Mouse (Mus musculus) liver, adult 2 months (tissue): ENCODE measurements around the gene Abhd12b. TPM values are rescaled to one million over a fixed set of nuclear protein-coding genes. Genes with fewer than 3 reads are reported as not detected.

Experiments used
- DNase-seq: peaks from one replicate; pipeline ENCODE4 v3.0.0-alpha.2; 2011; ENCODE audit warnings: low read depth, low spot score; ENCODE audit errors: extremely low read depth
- H3K27ac ChIP-seq: fragments of 200-500 bp; replicated peaks from 2 replicates; pipeline ENCODE4 v1.5.1; 2012; ENCODE audit warnings: low read depth, mild to moderate bottlenecking, control low read depth, inconsistent platforms, low read length; ENCODE audit not compliant: insufficient read depth
- H3K27me3 ChIP-seq: fragments of 200-500 bp; 2 replicates; pipeline ENCODE4 v1.6.1; 2012; ENCODE audit warnings: mild to moderate bottlenecking, moderate library complexity, low read length, inconsistent platforms; ENCODE audit not compliant: control insufficient read depth, insufficient read depth
- H3K36me3 ChIP-seq: fragments of 200-500 bp; 2 replicates; pipeline ENCODE4 v1.6.1; 2012; ENCODE audit warnings: low read length, inconsistent platforms; ENCODE audit not compliant: control insufficient read depth, insufficient read depth
- H3K4me1 ChIP-seq: fragments of 200-500 bp; 2 replicates; pipeline ENCODE4 v1.6.1; 2011; ENCODE audit warnings: low read length; ENCODE audit not compliant: control insufficient read depth, insufficient read depth
- H3K4me3 ChIP-seq: fragments of 200-500 bp; 2 replicates; pipeline ENCODE4 v1.5.1; 2011; ENCODE audit warnings: low read depth, mild to moderate bottlenecking, control low read depth, low read length, moderate library complexity; ENCODE audit not compliant: insufficient read depth
- H3K79me2 ChIP-seq: fragments of 200-500 bp; 2 replicates; pipeline ENCODE4 v1.6.1; 2012; ENCODE audit warnings: inconsistent platforms, mild to moderate bottlenecking, low read length, moderate library complexity; ENCODE audit not compliant: control insufficient read depth, insufficient read depth
- H3K9ac ChIP-seq: fragments of 200-500 bp; 2 replicates; pipeline ENCODE4 v1.6.1; 2012; ENCODE audit warnings: low read depth, mild to moderate bottlenecking, control low read depth, inconsistent platforms, low read length
- CTCF ChIP-seq: fragments of 200-500 bp; IDR thresholded peaks from 2 replicates; pipeline ENCODE4 v1.5.1; 2011; ENCODE audit warnings: low read depth, low read length, control low read depth
- POLR2A ChIP-seq: fragments of 200-500 bp; IDR thresholded peaks from 2 replicates; pipeline ENCODE4 v1.6.1; 2011; ENCODE audit warnings: low read length, control low read depth; ENCODE audit not compliant: insufficient read depth; ENCODE audit errors: extremely low read depth
- WGBS: fragments of 180-500 bp; shearing (Covaris S2); methylation state at CpG from one replicate; pipeline ENCODE4 v1.1.7; 2018; 5-methylcytosine and 5-hydroxymethylcytosine counted together
- polyA plus RNA-seq: library from polyadenylated mRNA; depleted of rRNA; stranded (reverse); fragments of >200 nt; gene quantifications from 2 replicates; pipeline ENCODE4 v1.2.3, GENCODE M21; 2012
- total RNA-seq: library from RNA; depleted of rRNA; stranded (reverse); fragments of >200 nt; gene quantifications from 2 replicates; pipeline ENCODE4 v1.2.3, GENCODE M21; 2014

The Abhd12b gene
- total and polyA plus RNA-seq, 2 experiments, result not detected

DNA sequence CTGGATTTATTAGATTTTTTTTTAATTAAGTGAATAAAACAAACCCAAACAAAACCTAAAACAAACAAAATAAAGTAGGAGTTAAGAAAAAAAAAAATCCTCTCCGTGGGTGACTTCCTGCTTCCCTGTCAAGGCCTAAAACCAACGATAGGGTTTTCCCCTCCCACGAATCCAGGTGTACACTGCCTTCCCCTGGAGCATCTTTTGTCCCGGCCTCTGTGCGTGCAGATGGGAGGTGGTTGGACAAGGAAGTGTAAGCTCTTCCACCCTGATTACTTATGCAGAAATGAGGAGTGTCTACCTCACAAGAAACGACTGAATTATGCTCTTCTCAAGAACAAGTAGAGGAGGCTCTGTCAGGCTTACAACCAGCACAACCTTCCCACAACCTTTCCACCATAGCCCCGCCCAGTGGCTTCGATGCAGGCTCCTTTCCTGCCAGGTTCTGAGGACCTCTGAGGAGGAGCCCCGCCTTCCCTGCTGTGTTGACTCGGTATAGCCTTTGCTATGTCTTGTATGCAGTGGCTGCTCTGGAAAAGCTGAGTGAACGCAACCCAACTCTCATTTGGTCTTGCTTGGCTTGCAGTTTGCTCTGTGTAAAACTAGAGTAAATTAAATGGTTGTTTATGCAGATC is 5.2 kb upstream of the Abhd12b start:
- TF ChIP-seq POLR2A, result no peak
- TF ChIP-seq CTCF, result no peak
- no peak overlapping the region for H3K9ac ChIP-seq
- no peaks in the 10 kb centered on the region for H3K79me2 ChIP-seq
- H3K36me3 ChIP-seq, result no peaks in the 10 kb centered on the region
- no peaks in the 10 kb centered on the region for H3K27me3 ChIP-seq
- no peaks in the 10 kb centered on the region; the same call in 1 of the 2 replicates for H3K4me1 ChIP-seq
- DNase-seq, result no peak
- no peak overlapping the region for H3K27ac ChIP-seq
- 27% methylated on average over 11 of the region's 11 CpGs for WGBS
- no peak overlapping the region for H3K4me3 ChIP-seq

DNA sequence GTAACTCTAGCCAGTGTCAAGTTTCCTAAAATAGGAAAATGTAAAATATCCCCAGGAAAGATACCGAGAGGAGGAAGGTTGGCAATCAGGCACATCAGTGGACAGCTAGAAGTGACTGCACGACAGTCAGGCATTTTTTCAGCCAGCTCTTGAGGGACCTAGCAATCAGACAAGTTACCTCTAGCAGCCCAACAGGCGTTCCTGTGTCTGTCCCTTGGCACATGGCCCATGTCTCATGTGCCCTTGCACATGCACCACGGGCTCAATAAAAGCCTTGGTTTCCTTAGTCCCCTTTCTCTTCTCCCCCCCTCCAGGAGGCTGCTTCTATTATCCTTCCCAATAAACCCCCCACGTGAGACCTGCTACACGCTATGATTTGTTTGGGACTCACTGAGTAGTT is 2.3 kb downstream of the Abhd12b start:
- TF ChIP-seq CTCF (no peak), POLR2A (no peak)
- Histone ChIP-seq H3K27ac (no peak overlapping the region), H3K27me3 (no peaks in the 10 kb centered on the region), H3K4me1 (no peaks in the 10 kb centered on the region), H3K4me3 (no peak overlapping the region), H3K9ac (no peak overlapping the region), H3K79me2 (no peaks in the 10 kb centered on the region), H3K36me3 (no peaks in the 10 kb centered on the region)
- DNase-seq, result no peak
- WGBS, result 81% methylated on average over 6 of the region's 6 CpGs

DNA sequence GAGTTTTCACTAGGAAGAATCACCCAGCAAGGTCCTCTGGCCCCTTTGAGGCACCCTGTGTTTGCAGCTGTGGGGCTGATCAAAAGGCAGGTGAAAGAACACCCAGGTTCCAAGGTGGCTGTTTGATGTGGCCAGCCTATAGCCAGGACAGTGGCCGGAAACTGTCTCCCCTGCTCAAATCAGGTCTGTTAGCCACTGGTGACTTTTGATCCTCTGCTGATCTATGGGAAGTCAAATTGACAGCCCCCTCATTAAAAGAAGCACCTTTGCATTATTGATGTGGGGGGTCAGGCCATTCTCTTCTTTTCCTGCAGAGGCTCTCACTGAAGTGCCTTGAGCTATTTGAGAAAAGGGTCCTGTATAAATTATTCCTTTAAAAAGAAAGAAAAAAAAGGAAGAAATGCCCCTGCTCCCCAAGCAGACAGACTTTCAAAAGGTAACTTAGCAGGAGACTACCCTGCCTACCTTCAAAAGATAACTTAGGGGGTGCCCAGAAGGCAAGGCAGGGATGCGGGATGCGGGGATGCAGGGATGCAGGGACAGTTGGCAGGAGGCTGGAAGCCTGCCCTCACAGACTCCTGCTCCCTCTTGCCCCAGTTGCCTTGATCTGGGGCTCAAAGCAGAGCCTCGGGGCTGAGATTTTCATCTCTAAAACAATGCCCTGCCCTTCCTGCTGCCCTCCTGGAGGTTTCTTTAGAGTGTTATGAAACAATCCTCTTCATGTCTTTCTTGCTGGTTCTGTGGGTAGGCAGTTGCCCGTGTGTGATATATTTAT is 3.5 kb downstream of the Abhd12b start:
- Histone ChIP-seq H3K4me1 (no peaks in the 10 kb centered on the region), H3K79me2 (no peaks in the 10 kb centered on the region), H3K27ac (no peak overlapping the region), H3K27me3 (no peaks in the 10 kb centered on the region), H3K36me3 (no peaks in the 10 kb centered on the region), H3K4me3 (no peak overlapping the region), H3K9ac (no peak overlapping the region)
- DNase-seq, result no peak
- no peak for TF ChIP-seq CTCF
- TF ChIP-seq POLR2A, result no peak
- WGBS, result 81% methylated on average over 5 of the region's 5 CpGs

DNA sequence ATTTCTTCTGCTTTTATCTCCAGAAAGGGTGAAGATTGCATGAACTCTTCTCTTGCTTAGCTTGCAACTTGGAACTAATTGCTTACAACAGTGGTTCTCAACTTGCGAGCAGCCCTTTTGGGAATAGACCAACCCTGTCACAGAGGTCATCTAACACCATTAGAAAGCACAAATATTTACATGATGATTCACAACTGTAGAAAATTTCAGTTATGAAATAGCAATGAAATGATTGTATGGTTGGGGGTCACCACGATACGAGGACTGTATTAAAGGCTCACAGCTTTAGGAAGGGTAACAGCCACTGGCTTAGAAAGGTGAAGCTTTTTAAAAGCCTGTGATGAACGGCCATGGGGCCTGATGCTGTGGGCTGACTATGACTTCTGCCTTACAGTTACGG is 7.1 kb downstream of the Abhd12b start:
- Histone ChIP-seq H3K27ac (no peak overlapping the region), H3K9ac (no peak overlapping the region), H3K4me3 (no peak overlapping the region), H3K79me2 (no peaks in the 10 kb centered on the region), H3K4me1 (no peaks in the 10 kb centered on the region), H3K27me3 (no peaks in the 10 kb centered on the region), H3K36me3 (no peaks in the 10 kb centered on the region)
- TF ChIP-seq POLR2A (no peak), CTCF (no peak)
- WGBS, result 73% methylated on average over 5 of the region's 5 CpGs
- no peak for DNase-seq

DNA sequence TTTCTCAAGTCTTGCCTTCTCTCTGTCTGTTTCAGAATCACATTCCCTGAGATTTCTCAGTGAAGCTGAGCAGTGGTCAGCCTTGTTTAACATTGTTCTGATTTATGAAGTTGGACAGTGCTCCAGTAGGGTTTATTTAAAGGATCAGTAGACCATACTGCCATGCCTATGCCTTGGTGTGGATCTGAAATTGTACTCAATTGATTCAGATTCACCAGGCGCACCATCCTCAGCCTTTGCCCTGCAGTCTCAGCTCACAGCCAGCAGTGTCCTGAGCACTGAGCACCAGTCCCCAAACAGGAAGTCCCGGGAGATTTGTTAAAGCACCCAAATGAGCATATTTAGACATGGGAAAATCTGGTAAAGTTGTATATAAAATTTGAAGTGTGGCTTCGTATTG is 10.8 kb downstream of the Abhd12b start:
- Histone ChIP-seq H3K79me2 (no peaks in the 10 kb centered on the region), H3K27ac (no peak overlapping the region), H3K36me3 (no peaks in the 10 kb centered on the region), H3K4me1 (no peaks in the 10 kb centered on the region), H3K9ac (no peak overlapping the region), H3K4me3 (no peak overlapping the region), H3K27me3 (no peaks in the 10 kb centered on the region)
- DNase-seq, result no peak
- 76% methylated on average over 3 of the region's 3 CpGs for WGBS
- TF ChIP-seq CTCF (no peak), POLR2A (no peak)

DNA sequence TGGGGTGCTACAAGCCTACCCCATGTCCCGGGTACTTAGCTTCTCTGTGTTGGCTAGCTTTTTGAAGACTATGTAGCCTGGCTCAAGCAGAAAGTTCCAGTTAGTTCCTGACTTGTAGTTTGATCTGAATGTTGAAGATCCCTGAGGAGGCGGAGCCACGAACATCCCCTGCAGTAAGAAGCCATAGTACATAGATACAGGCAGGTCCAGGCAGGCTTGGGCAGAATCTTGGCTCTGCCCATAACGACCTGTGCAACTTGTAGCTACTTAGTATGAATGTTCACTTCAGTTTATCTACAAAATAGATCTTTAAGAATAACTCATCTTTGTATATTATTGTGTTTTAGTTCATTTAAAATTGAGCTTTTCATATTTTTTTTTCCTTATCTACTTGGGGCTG is 14.0 kb downstream of the Abhd12b start:
- Histone ChIP-seq H3K9ac (no peak overlapping the region), H3K36me3 (no peaks in the 10 kb centered on the region), H3K4me1 (no peaks in the 10 kb centered on the region), H3K79me2 (no peaks in the 10 kb centered on the region), H3K27me3 (no peaks in the 10 kb centered on the region), H3K27ac (no peak overlapping the region), H3K4me3 (no peak overlapping the region)
- WGBS, result 85% methylated on average over 4 of the region's 4 CpGs
- no peak for DNase-seq
- TF ChIP-seq POLR2A (no peak), CTCF (no peak)
